ENCODE assay signal across 8 mouse cellular contexts in genomic region chr7:132781850-132782249, GRCm38 (mm10). TPM values are rescaled to one million over a fixed set of nuclear protein-coding genes. Genes with fewer than 3 reads are reported as not detected.
DNase-seq lines count a peak whose midpoint lies in the region; ATAC-seq and TF ChIP-seq lines count a peak whose summit lies in the region.

No protein-coding gene starts in this region.

- peaks cover 66% of the 10 kb centered on the region for H3K4me1 ChIP-seq in limb, embryonic 13.5 days
- peaks cover 19% of the 10 kb centered on the region for H3K4me1 ChIP-seq in stomach, postnatal 0 days (replicated peaks; ENCODE audit: control insufficient read depth, insufficient read depth)

- 0 out of 2 replicates have a peak overlapping the region, but pooled peaks have one; percentile 21 for H3K4me2 ChIP-seq in limb, embryonic 13.5 days (replicated peaks)
- no peak overlapping the region for H3K4me2 ChIP-seq in stomach, postnatal 0 days (replicated peaks; ENCODE audit: low read depth)

- 50% methylated on average over 6 of the region's 6 CpGs for whole genome bisulfite sequencing in limb, embryonic 13.5 days
- 49% methylated on average over 6 of the region's 6 CpGs for WGBS in stomach, postnatal 0 days

- peak; percentile 74 for DNase-seq in gastrocnemius, adult 2 months
- no peak for DNase-seq in gastrocnemius, postnatal 14 days
- peak; percentile 85 for DNase-seq in retina, adult 2 months (ENCODE audit: low read depth, low spot score)
- no peak for DNase-seq in retina, embryonic 14.5 days (ENCODE audit: low spot score)
- DNase-seq in stomach, postnatal 0 days (ENCODE audit: low spot score), result no peak
- DNase-seq in left cerebral cortex, adult 9 months (ENCODE audit: low spot score in 2 of 2), result no peak
- DNase-seq in thymus, postnatal 14 days, result no peak

- intact Hi-C loops in gastrocnemius, adult 2 months (cut with DNase I), result no loop called here
- intact Hi-C loops in gastrocnemius, postnatal 14 days (cut with DNase I; ENCODE audit: low total_unique reads), result no loop called here

- no peaks in the 10 kb centered on the region for H3K27me3 ChIP-seq in limb, embryonic 13.5 days
- H3K27me3 ChIP-seq in stomach, postnatal 0 days (ENCODE audit: control insufficient read depth, insufficient read depth, low read length), result no peaks in the 10 kb centered on the region

- TF ChIP-seq EP300 in stomach, postnatal 0 days (optimal IDR thresholded peaks at IDR 0.05), result no peak

- no peak overlapping the region for H3K9ac ChIP-seq in limb, embryonic 13.5 days
- no peak overlapping the region; the same call in 1 of the 2 replicates for H3K9ac ChIP-seq in stomach, postnatal 0 days (ENCODE audit: low read length)

- no peak for ATAC-seq in limb, embryonic 13.5 days (ENCODE audit: low FRiP score, low read depth)
- no peak for ATAC-seq in stomach, postnatal 0 days (ENCODE audit: low FRiP score, low TSS enrichment)

- H3K9me3 ChIP-seq in limb, embryonic 13.5 days, result no peaks in the 10 kb centered on the region
- no peaks in the 10 kb centered on the region for H3K9me3 ChIP-seq in stomach, postnatal 0 days (ENCODE audit: control insufficient read depth, low read length)

- H3K36me3 ChIP-seq in limb, embryonic 13.5 days, result peaks cover 22% of the 10 kb centered on the region
- peaks cover 3% of the 10 kb centered on the region; the same call in 1 of the 2 replicates for H3K36me3 ChIP-seq in stomach, postnatal 0 days (ENCODE audit: control insufficient read depth, insufficient read depth, low read length)

- H3K4me3 ChIP-seq in gastrocnemius, adult 2 months, result peak overlapping the region; percentile 57
- no peak overlapping the region for H3K4me3 ChIP-seq in limb, embryonic 13.5 days
- no peak overlapping the region for H3K4me3 ChIP-seq in stomach, postnatal 0 days (ENCODE audit: low read depth, low read length)

- peak overlapping the region; percentile 91 for H3K27ac ChIP-seq in gastrocnemius, adult 2 months
- peak overlapping the region; percentile 80 for H3K27ac ChIP-seq in limb, embryonic 13.5 days
- peak overlapping the region; percentile 45; the same call in 1 of the 2 replicates for H3K27ac ChIP-seq in stomach, postnatal 0 days (replicated peaks)

- no peak for TF ChIP-seq CTCF in gastrocnemius, adult 2 months (IDR thresholded peaks at IDR 0.05)
- no peak for TF ChIP-seq CTCF in stomach, postnatal 0 days (IDR thresholded peaks at IDR 0.05; ENCODE audit: low read depth)

RNA-seq across cellular contexts. Expression of gene Fam53b, which starts 31.8 kb away (rescaled TPM):
- total RNA-seq in gastrocnemius, adult 2 months (2021), result 10 to 100 TPM; 15.3 to 27.4 TPM
- total RNA-seq in gastrocnemius, postnatal 14 days (2021), result 10 to 100 TPM; 19.5 to 24.1 TPM
- polyA plus RNA-seq in limb, embryonic 13.5 days (2015; fragmentation: Nextera tagmentation; extraction: Ambion mirVana), result 25.4 and 26.4 TPM in 2 replicates
- 8.4 and 8.5 TPM in 2 replicates for polyA plus RNA-seq in stomach, postnatal 0 days (2015; fragmentation: Nextera tagmentation; extraction: Ambion mirVana)

Comparison
In these comparisons a context has a peak if more than half of its experiments do, and no peak if none do; other contexts are left out.
1. DNase-seq: peak in gastrocnemius, adult 2 months (single experiment) and retina, adult 2 months (single experiment); none in gastrocnemius, postnatal 14 days (single experiment), retina, embryonic 14.5 days (single experiment), stomach, postnatal 0 days (single experiment), left cerebral cortex, adult 9 months (0 of 2) and thymus, postnatal 14 days (single experiment).
2. Peak in every context shown above with its lines, with median percentiles within 50 percentile points of each other: H3K27ac ChIP-seq.